Mouse (Mus musculus) frontal cortex, postnatal 14 days (tissue): ENCODE measurements at regions not wholly inside any gene's neighbourhood (a gene's known extent, or its start where the extent isn't known, plus 50 kb on each side); places are given as distances from the start of the nearest gene placed in this dataset.
A peak's percentile ranks its signal among the peaks of the same experiment; 100 is the strongest.
"Not testable (repeated sequence)": the region's sequence is repeated elsewhere in the genome, so short reads cannot be mapped to it uniquely, and the experiment has no call there.

Source experiments
- DNase-seq, 2 experiments: peaks; one replicate each; pipeline ENCODE4 v3.0.0; 2022; ENCODE audit warnings: low spot score in 2 of 2

GRCm38 (mm10) chr13:52196917-52197316, 334.2 kb downstream of the Diras2 start:
- DNase-seq: no peak

- DNase-seq: no peak
Observed at GRCm38 (mm10) chr13:52198649-52199348, 332.3 kb downstream of the Diras2 start.

DNA sequence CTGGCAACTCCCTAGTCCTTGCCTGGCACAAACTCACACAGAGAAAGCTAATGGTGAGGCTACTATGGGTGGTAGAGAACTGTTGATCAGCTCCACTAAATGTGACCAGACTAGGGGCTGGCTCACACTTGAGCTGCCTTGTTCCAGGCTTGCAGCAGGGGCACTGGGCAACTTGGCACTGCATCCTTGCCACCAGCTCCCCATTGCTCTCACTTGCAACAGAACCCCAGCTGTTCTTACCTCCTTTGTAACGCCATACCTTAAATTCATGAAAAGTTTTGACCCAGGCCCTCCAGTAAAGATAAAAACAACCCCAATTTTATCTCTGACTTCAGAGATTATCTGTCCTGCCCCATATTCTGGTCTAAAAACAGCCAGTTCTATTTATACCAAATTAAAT, 328.7 kb downstream of the Diras2 start:
- no peak for DNase-seq

DNA sequence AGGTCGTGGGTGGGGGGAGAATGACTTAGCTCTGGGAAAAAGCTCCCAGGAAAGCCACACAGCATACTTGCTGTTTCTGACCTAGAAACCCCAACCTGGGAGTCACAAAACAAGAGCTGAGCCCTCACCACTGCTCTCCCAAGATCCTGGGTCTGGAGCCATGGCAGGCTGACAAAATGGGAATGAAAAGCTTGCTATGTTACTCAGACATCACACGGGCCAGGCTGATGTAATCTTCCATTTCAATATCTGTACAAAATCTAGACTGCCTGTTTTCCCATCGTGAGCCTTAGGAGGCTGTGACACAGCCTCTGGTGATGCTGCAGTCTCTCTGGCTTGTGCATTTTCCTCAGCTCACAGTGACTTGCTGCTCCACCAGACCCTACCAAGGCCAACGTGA, 325.1 kb downstream of the Diras2 start:
- DNase-seq: no peak

- no peak for DNase-seq
Observed at GRCm38 (mm10) chr13:52216343-52216742, 314.7 kb downstream of the Diras2 start.

- DNase-seq: no peak
Observed at GRCm38 (mm10) chr13:52217066-52217465, 314.0 kb downstream of the Diras2 start.

GRCm38 (mm10) chr13:52217741-52218140, 313.3 kb downstream of the Diras2 start:
- no peak for DNase-seq

GRCm38 (mm10) chr13:52222315-52223097, 308.6 kb downstream of the Diras2 start:
- DNase-seq: no peak

GRCm38 (mm10) chr13:52223098-52223962, 307.7 kb downstream of the Diras2 start:
- DNase-seq: no peak

DNA sequence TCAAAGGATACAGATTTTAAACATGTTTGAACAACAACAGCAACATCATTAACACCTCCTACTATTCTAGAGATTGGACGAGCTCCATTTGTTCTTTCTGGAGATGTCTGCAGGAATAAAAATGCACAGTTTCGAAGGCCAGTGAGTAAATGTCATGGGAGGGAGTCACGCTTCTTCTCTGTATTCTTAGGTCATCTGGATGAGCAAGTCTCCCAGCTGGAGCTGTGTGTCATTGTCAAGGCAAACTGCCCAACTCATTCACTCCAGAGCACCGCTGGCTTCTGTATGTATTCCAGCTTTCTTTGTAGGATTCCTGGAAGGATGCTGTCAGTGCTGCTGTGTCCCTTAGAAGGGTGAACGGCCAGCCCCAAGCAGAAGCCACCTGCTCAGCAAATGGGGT, 297.1 kb downstream of the Diras2 start:
- DNase-seq: no peak

GRCm38 (mm10) chr13:52236105-52236504, 295.0 kb downstream of the Diras2 start:
- DNase-seq: no peak

- no peak for DNase-seq
Observed at GRCm38 (mm10) chr13:52239563-52239962, 291.5 kb downstream of the Diras2 start.

GRCm38 (mm10) chr13:52241761-52242160, 289.3 kb downstream of the Diras2 start:
- no peak for DNase-seq

DNA sequence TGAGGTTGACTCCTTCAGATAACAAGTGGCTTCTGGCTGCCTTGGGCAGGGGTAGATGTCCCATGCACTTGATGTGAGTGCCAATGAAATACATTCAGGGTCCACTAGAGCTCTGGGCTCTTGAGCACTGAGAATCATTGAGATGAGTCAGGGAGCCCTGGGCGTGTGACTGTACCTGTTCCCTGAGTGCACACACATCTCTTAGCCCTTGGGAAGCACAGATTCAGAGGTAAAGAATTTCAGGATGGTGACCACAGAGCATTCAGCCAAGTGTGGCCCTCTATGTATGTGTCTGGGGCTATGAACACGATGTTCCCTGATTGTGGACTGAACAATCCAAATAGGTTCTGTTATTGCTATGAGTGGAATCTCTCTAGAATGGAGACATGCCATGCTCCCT, 281.6 kb downstream of the Diras2 start:
- DNase-seq: no peak

GRCm38 (mm10) chr13:52250371-52250770, 280.7 kb downstream of the Diras2 start:
- no peak for DNase-seq

GRCm38 (mm10) chr13:52252303-52252702, 278.8 kb downstream of the Diras2 start:
- DNase-seq: no peak

DNA sequence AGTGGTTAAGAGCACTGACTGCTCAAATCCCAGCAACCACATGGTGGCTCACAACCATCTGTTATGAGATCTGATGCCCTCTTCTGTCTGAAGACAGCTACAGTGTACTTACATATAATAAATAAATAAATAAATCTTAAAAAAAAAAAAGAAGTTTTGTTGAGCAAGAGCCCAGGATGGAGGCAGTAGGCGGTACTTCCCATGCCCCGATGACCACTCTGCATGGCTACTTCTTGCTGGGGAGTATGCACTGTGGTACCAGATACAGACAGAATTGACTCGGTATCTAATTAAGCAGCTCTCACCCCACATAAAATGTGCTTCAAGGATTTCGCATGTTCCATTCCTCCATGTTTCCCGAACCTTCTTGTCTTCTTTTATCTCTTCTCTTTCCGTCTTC, 278.4 kb downstream of the Diras2 start:
- DNase-seq: not testable (repeated sequence)

DNA sequence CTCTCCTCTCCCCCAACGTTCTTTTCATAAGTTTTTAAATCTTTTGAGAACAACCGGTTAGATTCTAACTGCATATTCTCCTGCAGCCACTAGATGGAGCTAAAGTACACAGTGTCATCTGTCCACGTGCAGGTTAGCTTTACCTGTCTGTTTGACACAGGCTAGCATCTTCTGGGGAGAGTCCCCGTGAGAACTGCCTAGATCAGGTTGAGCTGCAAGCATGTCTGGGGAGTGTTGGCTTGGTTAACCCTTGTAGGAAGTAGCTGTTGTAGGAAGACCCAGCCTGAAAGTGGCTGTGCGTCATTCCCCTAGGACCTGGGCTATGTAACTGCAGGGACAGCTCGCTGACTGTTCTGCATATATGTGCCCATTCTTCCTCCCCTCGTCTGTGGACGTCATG, 277.9 kb downstream of the Diras2 start:
- DNase-seq: no peak

DNA sequence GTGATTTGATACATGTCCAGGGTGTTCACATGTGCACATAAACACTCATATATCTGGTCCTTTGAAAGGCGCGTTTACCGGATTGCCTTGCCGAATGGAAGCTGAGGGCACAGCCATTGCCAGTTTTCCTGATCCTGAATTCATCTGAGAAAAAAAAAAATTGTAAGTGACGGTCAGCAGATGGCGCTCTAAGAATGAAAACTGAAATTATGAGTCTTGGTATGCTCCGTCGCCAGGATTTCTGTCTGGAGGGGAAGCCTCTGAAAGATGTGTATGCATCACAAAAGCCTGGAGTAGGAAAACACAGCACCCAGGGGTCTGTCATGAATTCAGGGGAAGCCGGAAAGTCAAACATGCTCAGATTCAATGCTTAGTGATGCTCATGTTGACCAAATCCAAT, 276.9 kb downstream of the Diras2 start:
- peak in 1 of 2 experiments; percentile 35 for DNase-seq

DNA sequence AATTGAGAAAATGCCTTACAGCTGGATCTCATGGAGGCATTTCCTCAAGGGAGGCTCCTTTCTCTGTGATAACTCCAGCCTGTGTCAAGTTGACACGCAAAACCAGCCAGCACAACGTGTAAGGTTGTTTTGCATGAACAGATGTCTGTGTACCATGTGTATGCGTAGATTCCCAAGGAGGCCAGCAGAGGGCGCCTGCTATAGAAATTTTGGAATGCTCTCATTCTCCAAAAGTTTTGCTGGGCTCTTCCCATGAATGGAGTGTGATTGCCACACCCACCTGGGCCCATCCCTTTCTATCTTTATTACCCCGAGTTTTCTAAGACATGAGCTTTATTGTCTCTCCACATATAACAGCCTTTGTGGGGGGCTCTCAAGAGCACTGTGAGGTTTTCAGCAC, 275.4 kb downstream of the Diras2 start:
- DNase-seq: no peak

DNA sequence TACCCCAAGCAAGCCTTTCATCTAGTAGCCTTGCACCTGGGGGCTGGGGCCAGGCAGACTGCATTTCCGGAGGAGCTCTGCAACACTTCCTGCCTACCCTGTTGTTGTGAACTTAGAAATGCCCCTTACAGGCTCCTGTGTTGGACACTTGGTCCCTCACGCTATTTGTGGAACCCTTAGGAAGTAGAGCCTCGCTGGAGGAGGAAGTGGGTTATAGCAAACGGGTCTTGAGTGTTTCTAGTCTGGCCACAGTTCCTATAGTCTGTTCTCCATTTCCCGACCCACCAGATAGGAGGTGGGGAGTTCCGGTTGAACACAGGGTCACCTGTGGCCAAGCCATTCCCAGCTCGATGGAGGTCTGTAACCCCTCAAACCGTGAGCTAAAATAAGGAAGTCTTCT, 272.7 kb downstream of the Diras2 start:
- DNase-seq: no peak

- DNase-seq: no peak
Observed at GRCm38 (mm10) chr13:52262949-52263550, 268.0 kb downstream of the Diras2 start.
